Mouse (Mus musculus) spleen, adult 2 months (tissue): ENCODE results near the gene Pank4.

ENCODE experiments used
- CTCF ChIP-seq: fragments of 200-500 bp; IDR thresholded peaks from 2 replicates; pipeline ENCODE4 v1.5.1; 2011; ENCODE audit warnings: mild to moderate bottlenecking, inconsistent platforms; ENCODE audit not compliant: insufficient read depth, insufficient read length, insufficient replicate concordance; ENCODE audit errors: extremely low read depth
- POLR2A ChIP-seq: fragments of 200-500 bp; IDR thresholded peaks from 2 replicates; pipeline ENCODE4 v1.6.1; 2011; ENCODE audit warnings: low read depth, low read length, inconsistent platforms

DNA sequence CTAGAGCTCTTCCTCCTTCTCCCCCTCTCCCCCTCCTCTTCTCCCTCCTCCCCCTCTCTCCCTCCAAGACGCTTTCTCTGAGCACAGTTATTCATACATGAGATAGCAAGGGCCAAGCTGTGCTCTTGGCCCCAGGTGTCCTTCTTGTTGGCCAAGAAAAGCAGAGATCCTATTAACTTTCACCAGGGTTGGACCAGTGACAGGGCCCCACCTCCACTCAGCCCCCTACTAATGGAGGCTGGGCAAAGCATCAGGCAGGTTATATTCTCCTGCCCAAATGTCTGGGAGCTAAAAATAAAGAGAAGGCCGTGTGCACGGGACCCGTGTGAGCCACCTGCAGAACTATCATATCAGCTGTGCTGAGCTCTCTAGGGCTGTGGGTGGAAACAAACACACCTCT, 31.0 kb downstream of the Pank4 start:
- TF ChIP-seq CTCF (no peak), POLR2A (no peak)
